Mouse (Mus musculus) G1E-ER4 (cell line): Measurements from ENCODE around the gene Calml3. TPM values are rescaled to one million over a fixed set of nuclear protein-coding genes. Genes with fewer than 3 reads are reported as not detected.

Source experiments
- GATA1 ChIP-seq: IDR thresholded peaks from one replicate; pipeline ENCODE4 v1.8.0; 2012; ENCODE audit warnings: low read length, inconsistent platforms
- polyA plus RNA-seq: library from polyadenylated mRNA; stranded (reverse); fragments of >175 nt; gene quantifications from 2 replicates; pipeline ENCODE4 v1.2.3, GENCODE M21; 2012

The Calml3 gene
- polyA plus RNA-seq, 1 experiment = not detected

- no peak for TF ChIP-seq GATA1
Observed at GRCm38 (mm10) chr13:3787644-3788043, 16.5 kb downstream of the Calml3 start.

GRCm38 (mm10) chr13:3787102-3787501 lies 17.0 kb downstream of the Calml3 start:
- TF ChIP-seq GATA1 = no peak

- no peak for TF ChIP-seq GATA1
Observed at GRCm38 (mm10) chr13:3783621-3784020, 20.5 kb downstream of the Calml3 start.

- no peak for TF ChIP-seq GATA1
Observed at GRCm38 (mm10) chr13:3782499-3782898, 21.6 kb downstream of the Calml3 start.

GRCm38 (mm10) chr13:3779575-3780226 lies 24.4 kb downstream of the Calml3 start:
- no peak for TF ChIP-seq GATA1

- TF ChIP-seq GATA1 = no peak
Observed at GRCm38 (mm10) chr13:3778591-3779364, 25.3 kb downstream of the Calml3 start.

GRCm38 (mm10) chr13:3777216-3777912 lies 26.8 kb downstream of the Calml3 start:
- TF ChIP-seq GATA1 = no peak

GRCm38 (mm10) chr13:3776446-3776845 lies 27.7 kb downstream of the Calml3 start:
- no peak for TF ChIP-seq GATA1

- no peak for TF ChIP-seq GATA1
Observed at GRCm38 (mm10) chr13:3774991-3775390, 29.1 kb downstream of the Calml3 start.

GRCm38 (mm10) chr13:3774280-3774679 lies 29.8 kb downstream of the Calml3 start:
- TF ChIP-seq GATA1 = no peak

GRCm38 (mm10) chr13:3773149-3773688 lies 30.9 kb downstream of the Calml3 start:
- no peak for TF ChIP-seq GATA1

- no peak for TF ChIP-seq GATA1
Observed at GRCm38 (mm10) chr13:3771221-3771620, 32.9 kb downstream of the Calml3 start.

GRCm38 (mm10) chr13:3770170-3771024 lies 33.7 kb downstream of the Calml3 start:
- TF ChIP-seq GATA1 = no peak

GRCm38 (mm10) chr13:3769531-3769930 lies 34.6 kb downstream of the Calml3 start:
- TF ChIP-seq GATA1 = no peak

GRCm38 (mm10) chr13:3768621-3769020 lies 35.5 kb downstream of the Calml3 start:
- TF ChIP-seq GATA1 = no peak

GRCm38 (mm10) chr13:3767086-3767485 lies 37.0 kb downstream of the Calml3 start:
- TF ChIP-seq GATA1 = no peak
